Mouse (Mus musculus) E14TG2a.4 (cell line): ENCODE results near the gene Adad2.
A peak's percentile ranks its signal among the peaks of the same experiment; 100 is the strongest.

Experiments used
- H3K27me3 ChIP-seq: 2 replicates; pipeline ENCODE4 v1.6.1; 2014; ENCODE audit warnings: low read length, control low read depth; ENCODE audit not compliant: insufficient read depth
- H3K36me3 ChIP-seq: 2 replicates; pipeline ENCODE4 v1.6.1; 2014; ENCODE audit warnings: low read length, control low read depth; ENCODE audit not compliant: insufficient read depth
- H3K4me1 ChIP-seq: replicated peaks from 2 replicates; pipeline ENCODE4 v1.6.1; 2014; ENCODE audit warnings: low read depth, low read length, control low read depth
- H3K4me3 ChIP-seq: replicated peaks from 2 replicates; pipeline ENCODE4 v1.5.1; 2014; ENCODE audit warnings: mild to moderate bottlenecking, low read length
- H3K9me3 ChIP-seq: 2 replicates; pipeline ENCODE4 v1.6.1; 2014; ENCODE audit warnings: low read length, control low read depth
- CTCF ChIP-seq: conservative IDR thresholded peaks from 2 replicates; pipeline ENCODE4 v1.5.1; 2014; ENCODE audit warnings: low read length
- NANOG ChIP-seq: IDR thresholded peaks from 2 replicates; pipeline ENCODE4 v1.6.1; 2014; ENCODE audit warnings: borderline replicate concordance, low read length, mixed read lengths
- POU5F1 ChIP-seq: IDR thresholded peaks from 2 replicates; pipeline ENCODE4 v1.6.1; 2014; ENCODE audit warnings: low read length, borderline replicate concordance

The Adad2 gene

GRCm38 (mm10) chr8:119604996-119605395 is 7.6 kb upstream of the Adad2 start, which contains the start of gene Taf1c:
Gene Taf1c (minus strand): TSS chr8:119605222.
- peak within 1 kb of the TSS; percentile 89 for H3K4me3 ChIP-seq
- peaks cover 32% of the 10 kb centered on the region for H3K4me1 ChIP-seq
- TF ChIP-seq POU5F1 (no peak), CTCF (peak; percentile 48)
- peaks cover 37% of the 10 kb centered on the region for H3K36me3 ChIP-seq
- peaks cover 22% of the 10 kb centered on the region for H3K9me3 ChIP-seq
- H3K27me3 ChIP-seq, result no peaks in the 10 kb centered on the region

- Histone ChIP-seq H3K27me3 (peaks cover 2% of the 10 kb centered on the region; the same call in 1 of the 2 replicates), H3K9me3 (peaks cover 27% of the 10 kb centered on the region), H3K4me3 (no peak overlapping the region), H3K4me1 (peaks cover 29% of the 10 kb centered on the region), H3K36me3 (peaks cover 25% of the 10 kb centered on the region)
- TF ChIP-seq NANOG (no peak), CTCF (peak; percentile 24)
Observed at GRCm38 (mm10) chr8:119606224-119606623, 6.3 kb upstream of the Adad2 start.

GRCm38 (mm10) chr8:119615096-119615495 is 2.5 kb downstream of the Adad2 start:
- H3K9me3 ChIP-seq, result peaks cover 5% of the 10 kb centered on the region; the same call in 1 of the 2 replicates
- peak overlapping the region; percentile 59 for H3K4me3 ChIP-seq
- H3K36me3 ChIP-seq, result no peaks in the 10 kb centered on the region
- H3K27me3 ChIP-seq, result peaks cover 51% of the 10 kb centered on the region
- no peak for TF ChIP-seq POU5F1
- peaks cover 52% of the 10 kb centered on the region for H3K4me1 ChIP-seq

- Histone ChIP-seq H3K4me3 (peak overlapping the region; percentile 45; the same call in 1 of the 2 replicates), H3K4me1 (peaks cover 64% of the 10 kb centered on the region), H3K36me3 (no peaks in the 10 kb centered on the region), H3K9me3 (no peaks in the 10 kb centered on the region), H3K27me3 (peaks cover 53% of the 10 kb centered on the region)
- TF ChIP-seq POU5F1 (no peak), NANOG (no peak), CTCF (no peak)
Observed at GRCm38 (mm10) chr8:119616358-119616757, 3.8 kb downstream of the Adad2 start.

- Histone ChIP-seq H3K27me3 (peaks cover 55% of the 10 kb centered on the region), H3K36me3 (no peaks in the 10 kb centered on the region), H3K4me3 (0 out of 2 replicates have a peak overlapping the region, but pooled peaks have one; percentile 45), H3K9me3 (no peaks in the 10 kb centered on the region), H3K4me1 (peaks cover 69% of the 10 kb centered on the region)
- TF ChIP-seq NANOG (no peak), POU5F1 (no peak), CTCF (no peak)
Observed at GRCm38 (mm10) chr8:119616811-119617210, 4.3 kb downstream of the Adad2 start.

GRCm38 (mm10) chr8:119617586-119617985 is 5.0 kb downstream of the Adad2 start:
- Histone ChIP-seq H3K27me3 (peaks cover 53% of the 10 kb centered on the region), H3K9me3 (no peaks in the 10 kb centered on the region), H3K4me3 (no peak overlapping the region), H3K36me3 (no peaks in the 10 kb centered on the region), H3K4me1 (peaks cover 76% of the 10 kb centered on the region)
- TF ChIP-seq POU5F1 (no peak), CTCF (no peak), NANOG (no peak)

- H3K27me3 ChIP-seq, result peaks cover 56% of the 10 kb centered on the region
- no peak overlapping the region for H3K4me3 ChIP-seq
- H3K4me1 ChIP-seq, result peaks cover 72% of the 10 kb centered on the region
- no peaks in the 10 kb centered on the region for H3K36me3 ChIP-seq
- no peak for TF ChIP-seq CTCF
- TF ChIP-seq POU5F1, result no peak
- TF ChIP-seq NANOG, result no peak
- no peaks in the 10 kb centered on the region for H3K9me3 ChIP-seq
Observed at GRCm38 (mm10) chr8:119618887-119619286, 6.3 kb downstream of the Adad2 start.

- no peaks in the 10 kb centered on the region for H3K9me3 ChIP-seq
- H3K36me3 ChIP-seq, result no peaks in the 10 kb centered on the region
- H3K27me3 ChIP-seq, result peaks cover 64% of the 10 kb centered on the region
- H3K4me3 ChIP-seq, result no peak overlapping the region
- TF ChIP-seq CTCF (no peak), NANOG (no peak), POU5F1 (no peak)
- peaks cover 62% of the 10 kb centered on the region for H3K4me1 ChIP-seq
Observed at GRCm38 (mm10) chr8:119620116-119620840, 7.7 kb downstream of the Adad2 start.

- no peak for TF ChIP-seq CTCF
- TF ChIP-seq POU5F1, result no peak
- no peak for TF ChIP-seq NANOG
Observed at GRCm38 (mm10) chr8:119620848-119621465, 8.4 kb downstream of the Adad2 start.

More at GRCm38 (mm10) chr8:119620848-119621465, 8.4 kb downstream of the Adad2 start:
- H3K4me1 ChIP-seq, result peaks cover 61% of the 10 kb centered on the region
- H3K36me3 ChIP-seq, result no peaks in the 10 kb centered on the region
- peaks cover 65% of the 10 kb centered on the region for H3K27me3 ChIP-seq
- no peak overlapping the region for H3K4me3 ChIP-seq
- H3K9me3 ChIP-seq, result no peaks in the 10 kb centered on the region
